Mouse (Mus musculus) thymus, adult 2 months (tissue): Measurements from ENCODE around the gene Etfdh. TPM values are rescaled to one million over a fixed set of nuclear protein-coding genes. Genes with fewer than 3 reads are reported as not detected.
A peak's percentile ranks its signal among the peaks of the same experiment; 100 is the strongest.

ENCODE experiments used
- DNase-seq: peaks from one replicate; pipeline ENCODE4 v3.0.0; 2021
- H3K27ac ChIP-seq: fragments of 200-500 bp; 2 replicates; pipeline ENCODE4 v1.5.1; 2012; ENCODE audit warnings: low read length, control low read depth; ENCODE audit not compliant: control insufficient read depth, insufficient read depth
- H3K27me3 ChIP-seq: fragments of 200-500 bp; 2 replicates; pipeline ENCODE4 v1.6.1; 2012; ENCODE audit warnings: mild to moderate bottlenecking, low read length, moderate library complexity, mixed read lengths; ENCODE audit not compliant: control insufficient read depth, insufficient read depth
- H3K36me3 ChIP-seq: fragments of 200-500 bp; 2 replicates; pipeline ENCODE4 v1.6.1; 2012; ENCODE audit warnings: mild to moderate bottlenecking, low read length, moderate library complexity; ENCODE audit not compliant: control insufficient read depth, insufficient read depth
- H3K4me1 ChIP-seq: fragments of 200-500 bp; replicated peaks from 2 replicates; pipeline ENCODE4 v1.6.1; 2012; ENCODE audit warnings: low read length; ENCODE audit not compliant: control insufficient read depth, insufficient read depth
- H3K4me3 ChIP-seq: fragments of 200-500 bp; 2 replicates; pipeline ENCODE4 v1.5.1; 2012; ENCODE audit warnings: mild to moderate bottlenecking, low read length, control low read depth, moderate library complexity; ENCODE audit not compliant: control insufficient read depth, insufficient read depth
- CTCF ChIP-seq: fragments of 200-500 bp; IDR thresholded peaks from 2 replicates; pipeline ENCODE4 v1.5.1; 2012; ENCODE audit warnings: mild to moderate bottlenecking, control low read depth, low read length, moderate library complexity, borderline replicate concordance; ENCODE audit not compliant: control insufficient read depth, poor library complexity, insufficient read depth; ENCODE audit errors: extremely low read depth
- POLR2A ChIP-seq: fragments of 200-500 bp; IDR thresholded peaks from 2 replicates; pipeline ENCODE4 v1.6.1; 2012; ENCODE audit warnings: mild to moderate bottlenecking, low read length, control low read depth, moderate library complexity; ENCODE audit not compliant: control insufficient read depth, poor library complexity, insufficient read depth; ENCODE audit errors: extremely low read depth
- WGBS: fragments of 180-500 bp; shearing (Covaris S2); methylation state at CpG from one replicate; pipeline ENCODE4 v1.1.7; 2018; 5-methylcytosine and 5-hydroxymethylcytosine counted together
- polyA plus RNA-seq: library from polyadenylated mRNA; depleted of rRNA; stranded (reverse); fragments of >200 nt; gene quantifications from 2 replicates; pipeline ENCODE4 v1.2.3, GENCODE M21; 2012

Gene Etfdh
- polyA plus RNA-seq, 1 experiment = 61.3 TPM

DNA sequence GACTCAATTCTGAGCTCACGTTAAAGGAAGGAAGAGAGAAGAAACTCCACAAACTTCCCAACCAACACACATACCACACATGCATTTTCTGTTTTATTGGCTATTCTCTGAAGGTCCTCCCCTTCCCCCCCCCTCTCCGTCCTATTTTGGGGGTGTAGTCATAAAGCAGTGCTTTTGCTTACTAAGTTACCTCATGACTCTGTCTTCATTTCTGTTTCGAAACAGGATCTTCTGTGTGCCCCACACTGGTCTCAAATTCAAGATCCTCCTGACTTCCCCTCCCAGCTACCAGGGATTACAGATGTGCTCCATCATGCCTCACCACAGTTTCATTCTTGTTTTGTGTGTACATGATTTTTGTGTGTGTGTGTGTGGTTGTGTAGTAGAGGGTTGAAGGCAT, 56.9 kb downstream of the Etfdh start:
- Histone ChIP-seq H3K27me3 (no peaks in the 10 kb centered on the region), H3K27ac (no peak overlapping the region), H3K4me1 (peaks cover 3% of the 10 kb centered on the region; the same call in 1 of the 2 replicates), H3K4me3 (no peak overlapping the region), H3K36me3 (no peaks in the 10 kb centered on the region)
- TF ChIP-seq CTCF = no peak
- no peak for TF ChIP-seq POLR2A
- no peak for DNase-seq
- WGBS = 55% methylated on average over 3 of the region's 3 CpGs

DNA sequence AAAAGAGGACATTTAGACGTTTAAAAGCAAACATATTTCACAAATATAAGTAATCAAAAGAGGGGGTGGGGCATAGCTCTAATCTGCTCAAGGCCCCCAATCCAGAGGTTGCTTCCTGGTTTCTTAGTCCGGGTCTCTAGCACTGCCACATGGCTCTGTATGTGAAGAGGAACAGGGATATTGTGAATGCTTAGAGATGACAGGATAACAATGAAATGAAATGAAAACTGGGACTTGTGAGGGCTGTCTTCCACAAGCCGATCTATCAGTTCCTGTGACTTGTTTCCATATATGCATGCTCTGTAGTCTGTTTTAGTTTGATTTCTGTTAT, 60.0 kb downstream of the Etfdh start:
- Histone ChIP-seq H3K36me3 (no peaks in the 10 kb centered on the region), H3K27me3 (peaks cover 5% of the 10 kb centered on the region; the same call in 1 of the 2 replicates), H3K27ac (no peak overlapping the region), H3K4me1 (peaks cover 8% of the 10 kb centered on the region), H3K4me3 (no peak overlapping the region)
- TF ChIP-seq POLR2A = no peak
- TF ChIP-seq CTCF = no peak
- no peak for DNase-seq
- 96% methylated on average over 3 of the region's 3 CpGs for WGBS

DNA sequence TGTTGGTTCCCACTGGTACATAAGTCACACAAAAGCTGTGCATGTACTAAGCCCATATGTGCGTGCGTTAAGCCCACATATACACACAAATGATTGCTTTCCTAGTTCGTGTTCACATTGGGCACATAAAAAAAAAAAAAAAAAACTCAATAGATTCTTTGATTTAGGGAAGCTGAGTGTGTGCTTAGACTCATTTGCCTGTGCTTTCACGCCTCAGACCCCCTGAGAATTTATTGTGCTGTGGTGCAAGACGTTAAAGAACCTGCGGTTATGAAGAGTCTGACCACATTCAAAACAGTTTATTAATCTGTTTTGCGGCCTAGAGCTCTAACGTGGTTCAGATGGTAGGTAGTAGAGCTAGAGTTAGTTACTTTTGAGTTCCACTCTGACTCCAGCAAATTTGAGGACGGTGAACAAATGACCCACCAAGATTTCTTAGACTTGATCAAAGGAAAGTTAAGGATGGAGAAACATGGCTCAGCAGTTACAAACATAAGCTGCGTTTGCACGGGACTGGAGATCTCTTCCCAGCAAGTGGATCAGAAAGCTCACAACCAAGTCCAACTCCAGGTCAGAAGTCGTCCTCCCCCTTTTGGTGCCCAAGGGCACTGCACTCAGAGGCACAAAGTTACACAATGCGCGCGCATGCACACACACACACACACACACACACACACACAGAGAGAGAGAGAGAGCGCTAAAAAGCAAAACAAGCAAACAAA, 60.5 kb downstream of the Etfdh start:
- TF ChIP-seq POLR2A (no peak), CTCF (no peak)
- peaks cover 5% of the 10 kb centered on the region; the same call in 1 of the 2 replicates for H3K27me3 ChIP-seq
- no peak for DNase-seq
- H3K36me3 ChIP-seq = no peaks in the 10 kb centered on the region
- 80% methylated on average over 16 of the region's 16 CpGs for WGBS
- no peak overlapping the region for H3K27ac ChIP-seq
- H3K4me1 ChIP-seq = peaks cover 8% of the 10 kb centered on the region
- no peak overlapping the region for H3K4me3 ChIP-seq

DNA sequence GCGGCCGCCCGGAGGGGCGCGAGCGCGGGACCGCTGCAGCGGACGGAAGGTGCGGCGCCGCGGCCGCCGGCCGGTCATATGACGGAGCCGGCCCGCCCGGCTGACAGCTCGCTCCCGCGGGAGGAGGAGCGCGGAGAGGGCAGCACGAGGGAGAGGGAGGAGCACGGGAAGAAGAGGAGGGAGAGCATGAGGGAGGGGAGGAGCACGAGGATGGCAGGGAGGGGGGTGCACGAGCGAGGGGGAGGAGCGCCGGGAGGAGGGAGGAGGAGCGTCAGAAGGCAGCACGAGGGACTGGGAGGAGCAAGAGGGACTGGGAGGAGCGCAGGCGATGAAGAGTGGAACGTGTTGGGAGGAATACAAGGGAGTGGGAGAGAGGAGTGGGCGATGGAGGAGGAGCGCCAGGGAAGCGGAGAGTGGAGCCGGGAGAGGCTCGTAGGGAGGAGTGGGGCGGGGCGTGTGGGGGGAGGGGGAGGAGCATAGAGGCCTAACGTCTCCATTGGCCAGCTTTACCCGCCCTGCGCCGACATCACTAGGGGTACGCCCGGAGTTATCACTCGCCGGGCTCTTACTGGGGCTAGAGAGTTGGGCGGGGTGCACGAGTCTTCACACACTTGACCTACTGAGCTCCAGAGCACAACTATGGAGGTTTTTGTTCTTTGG, 61.5 kb downstream of the Etfdh start, which contains the start of gene Fnip2:
Gene Fnip2, minus strand, starts transcription at position 94 of the 660 bp plus-strand sequence.
- no peak within 1 kb of the TSS for H3K27ac ChIP-seq
- WGBS = 1% methylated on average over 53 of the region's 55 CpGs
- H3K4me3 ChIP-seq = peak within 1 kb of the TSS; percentile 74
- TF ChIP-seq POLR2A (no peak), CTCF (no peak)
- H3K27me3 ChIP-seq = peaks cover 5% of the 10 kb centered on the region; the same call in 1 of the 2 replicates
- DNase-seq = peak; percentile 81
- no peaks in the 10 kb centered on the region for H3K36me3 ChIP-seq
- H3K4me1 ChIP-seq = peaks cover 8% of the 10 kb centered on the region

- 0 out of 2 replicates have a peak, but pooled peaks have one; percentile 15 for TF ChIP-seq CTCF
- no peak for TF ChIP-seq POLR2A
- H3K27ac ChIP-seq = no peak overlapping the region
Observed at GRCm38 (mm10) chr3:79566716-79567691, 62.3 kb downstream of the Etfdh start.

More at GRCm38 (mm10) chr3:79566716-79567691, 62.3 kb downstream of the Etfdh start:
- WGBS = 12% methylated on average over 60 of the region's 60 CpGs
- DNase-seq = peak; percentile 24
- H3K4me3 ChIP-seq = peak overlapping the region; percentile 74
- H3K27me3 ChIP-seq = peaks cover 5% of the 10 kb centered on the region; the same call in 1 of the 2 replicates
- no peaks in the 10 kb centered on the region for H3K36me3 ChIP-seq
- H3K4me1 ChIP-seq = peaks cover 8% of the 10 kb centered on the region
